Comparison of ENCODE assay signal across 11 mouse cellular contexts in the genomic region with DNA sequence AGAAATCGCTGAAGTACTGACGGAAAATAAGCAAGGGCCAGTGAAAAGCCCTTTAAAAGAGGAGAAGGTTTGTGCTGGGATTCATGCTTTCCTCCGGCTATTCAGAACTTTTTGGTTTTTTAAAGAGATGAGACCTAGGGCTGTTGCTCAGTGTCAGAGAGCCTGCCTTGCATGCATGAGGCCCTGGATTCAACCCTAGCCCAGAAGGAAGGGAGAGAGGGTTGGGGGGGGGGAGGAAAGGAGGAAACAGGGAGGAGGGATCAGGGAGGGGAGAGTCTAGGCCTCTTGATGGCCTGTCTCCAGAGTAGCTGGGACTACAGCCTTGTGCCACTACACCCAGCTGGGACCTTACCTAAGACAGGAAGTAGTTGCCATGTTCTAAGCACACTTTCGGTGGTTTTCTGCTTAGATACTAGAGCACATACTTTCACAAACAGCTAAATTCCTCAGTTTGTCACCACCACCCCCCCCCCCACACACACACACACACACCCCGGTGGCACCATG. TPM values are rescaled to one million over a fixed set of nuclear protein-coding genes. Genes with fewer than 3 reads are reported as not detected.
DNase-seq lines count a peak whose midpoint lies in the region; ATAC-seq and TF ChIP-seq lines count a peak whose summit lies in the region.
"Had no signal": no experiment of that assay in that cellular context is flagged by ENCODE, and none has a peak within 500 bp of the region (broad histone marks: within the 10 kb centered on the region; RNA-seq: fewer than 3 reads in every experiment).

No protein-coding gene starts in this region.

- ATAC-seq in heart, embryonic 16.5 days (replicated peaks; ENCODE audit: extremely low read depth, insufficient read depth, low FRiP score): no peak
- no peak for ATAC-seq in midbrain, embryonic 14.5 days (ENCODE audit: low FRiP score, low TSS enrichment)
- ATAC-seq in forebrain, postnatal 0 days: no peak
- ATAC-seq in stomach, embryonic 15.5 days (ENCODE audit: insufficient read depth, low FRiP score, low read depth): 0 out of 2 replicates have a peak, but pooled peaks have one; percentile 5

- DNase-seq in heart, postnatal 14 days: no peak
- no peak for DNase-seq in midbrain, embryonic 10.5 days (ENCODE audit: low spot score)
- DNase-seq in midbrain, embryonic 14.5 days: no peak
- peak; percentile 4 for DNase-seq in forebrain, postnatal 0 days
- no peak for DNase-seq in right cerebral cortex, adult 18-20 months
- no peak for DNase-seq in Muller cell, postnatal 12 days (ENCODE audit: inconsistent ontology term)
- DNase-seq: cerebellum, postnatal 25 days; retina, postnatal 1 day had no signal

- intact Hi-C loops in heart, postnatal 14 days (cut with DNase I): no loop called here

- no peak overlapping the region for H3K9ac ChIP-seq in heart, embryonic 16.5 days (ENCODE audit: low read length)
- H3K9ac ChIP-seq in midbrain, embryonic 14.5 days (replicated peaks; ENCODE audit: low read length): no peak overlapping the region
- peak overlapping the region; percentile 22; the same call in 1 of the 2 replicates for H3K9ac ChIP-seq in forebrain, postnatal 0 days
- no peak overlapping the region for H3K9ac ChIP-seq in stomach, embryonic 15.5 days

- WGBS in heart, embryonic 16.5 days: 71% methylated on average over 5 of the region's 5 CpGs
- 73% methylated on average over 5 of the region's 5 CpGs for WGBS in midbrain, embryonic 10.5 days
- 82% methylated on average over 5 of the region's 5 CpGs for WGBS in midbrain, embryonic 14.5 days
- 63% methylated on average over 5 of the region's 5 CpGs for WGBS in forebrain, postnatal 0 days
- WGBS in stomach, embryonic 15.5 days: 73% methylated on average over 5 of the region's 5 CpGs

- no peak overlapping the region for H3K4me3 ChIP-seq in heart, embryonic 16.5 days (ENCODE audit: low read length)
- no peak overlapping the region for H3K4me3 ChIP-seq in midbrain, embryonic 10.5 days
- H3K4me3 ChIP-seq in midbrain, embryonic 14.5 days (replicated peaks; ENCODE audit: low read depth, low read length): no peak overlapping the region
- no peak overlapping the region for H3K4me3 ChIP-seq in forebrain, postnatal 0 days (ENCODE audit: low read depth, low read length)
- no peak overlapping the region for H3K4me3 ChIP-seq in stomach, embryonic 15.5 days (replicated peaks)
- H3K4me3 ChIP-seq: myocyte had no signal

- no peaks in the 10 kb centered on the region for H3K36me3 ChIP-seq in heart, embryonic 16.5 days (ENCODE audit: control insufficient read depth, insufficient read depth)
- H3K36me3 ChIP-seq in midbrain, embryonic 10.5 days: no peaks in the 10 kb centered on the region
- no peaks in the 10 kb centered on the region for H3K36me3 ChIP-seq in midbrain, embryonic 14.5 days (ENCODE audit: control insufficient read depth, insufficient read depth, low read length)
- no peaks in the 10 kb centered on the region for H3K36me3 ChIP-seq in forebrain, postnatal 0 days (ENCODE audit: insufficient read depth)
- H3K36me3 ChIP-seq in stomach, embryonic 15.5 days: no peaks in the 10 kb centered on the region

- H3K9me3 ChIP-seq in heart, embryonic 16.5 days (replicated peaks; ENCODE audit: control insufficient read depth, low read length): no peaks in the 10 kb centered on the region
- no peaks in the 10 kb centered on the region for H3K9me3 ChIP-seq in midbrain, embryonic 10.5 days (replicated peaks)
- H3K9me3 ChIP-seq in midbrain, embryonic 14.5 days (ENCODE audit: control insufficient read depth, low read length): no peaks in the 10 kb centered on the region
- no peaks in the 10 kb centered on the region for H3K9me3 ChIP-seq in forebrain, postnatal 0 days (ENCODE audit: low read length)
- no peaks in the 10 kb centered on the region for H3K9me3 ChIP-seq in stomach, embryonic 15.5 days

- no peak overlapping the region for H3K4me2 ChIP-seq in heart, embryonic 16.5 days (ENCODE audit: low read depth, low read length)
- H3K4me2 ChIP-seq in midbrain, embryonic 14.5 days (ENCODE audit: low read length): no peak overlapping the region
- no peak overlapping the region for H3K4me2 ChIP-seq in forebrain, postnatal 0 days (ENCODE audit: low read depth)
- no peak overlapping the region for H3K4me2 ChIP-seq in stomach, embryonic 15.5 days

- H3K4me1 ChIP-seq in heart, embryonic 16.5 days (ENCODE audit: control insufficient read depth, insufficient read depth, low read length): peaks cover 26% of the 10 kb centered on the region
- H3K4me1 ChIP-seq in midbrain, embryonic 10.5 days: peaks cover 13% of the 10 kb centered on the region
- H3K4me1 ChIP-seq in midbrain, embryonic 14.5 days (ENCODE audit: control insufficient read depth, insufficient read depth, low read length): 0 out of 2 replicates have a peak, but pooled peaks cover 2% of the 10 kb centered on the region
- peaks cover 11% of the 10 kb centered on the region; the same call in 1 of the 2 replicates for H3K4me1 ChIP-seq in forebrain, postnatal 0 days (ENCODE audit: insufficient read depth)
- H3K4me1 ChIP-seq in stomach, embryonic 15.5 days: peaks cover 8% of the 10 kb centered on the region; the same call in 1 of the 2 replicates

- TF ChIP-seq CTCF in forebrain, postnatal 0 days (IDR thresholded peaks at IDR 0.05; ENCODE audit: low read depth): no peak

- peak overlapping the region; percentile 44 for H3K27ac ChIP-seq in heart, embryonic 16.5 days (ENCODE audit: low read length)
- peak overlapping the region; percentile 72 for H3K27ac ChIP-seq in midbrain, embryonic 10.5 days (replicated peaks)
- H3K27ac ChIP-seq in midbrain, embryonic 14.5 days (replicated peaks; ENCODE audit: low read depth, low read length): no peak overlapping the region
- peak overlapping the region; percentile 85 for H3K27ac ChIP-seq in forebrain, postnatal 0 days (ENCODE audit: low read depth, low read length)
- peak overlapping the region; percentile 63; the same call in 1 of the 2 replicates for H3K27ac ChIP-seq in stomach, embryonic 15.5 days

- H3K27me3 ChIP-seq in heart, embryonic 16.5 days (ENCODE audit: control insufficient read depth, insufficient read depth, low read length): no peaks in the 10 kb centered on the region
- no peaks in the 10 kb centered on the region for H3K27me3 ChIP-seq in midbrain, embryonic 10.5 days (ENCODE audit: low read depth, poor library complexity, severe bottlenecking)
- H3K27me3 ChIP-seq in midbrain, embryonic 14.5 days (ENCODE audit: control insufficient read depth, insufficient read depth, low read length): no peaks in the 10 kb centered on the region
- no peaks in the 10 kb centered on the region for H3K27me3 ChIP-seq in forebrain, postnatal 0 days (ENCODE audit: insufficient read depth, low read length)
- no peaks in the 10 kb centered on the region for H3K27me3 ChIP-seq in stomach, embryonic 15.5 days (replicated peaks)

RNA-seq across cellular contexts. Expression of gene Zfp644, which starts 14.2 kb away (rescaled TPM):
- 35.8 and 40.2 TPM in 2 replicates for polyA plus RNA-seq in heart, embryonic 16.5 days (2015; fragmentation: Nextera tagmentation; extraction: Ambion mirVana)
- 10 to 100 TPM; 66.0 to 70.4 TPM for total RNA-seq in heart, postnatal 14 days (2021)
- 59.0 and 63.0 TPM in 2 replicates for polyA plus RNA-seq in midbrain, embryonic 10.5 days (2016; fragmentation: Nextera tagmentation; extraction: Ambion mirVana)
- polyA plus RNA-seq in midbrain, embryonic 14.5 days (2014; fragmentation: Nextera tagmentation; extraction: Ambion mirVana): 114 and 116 TPM in 2 replicates
- 114 and 132 TPM in 2 replicates for total RNA-seq in forebrain, postnatal 0 days (2014; rRNA removed)
- polyA plus RNA-seq in forebrain, postnatal 0 days (2015; fragmentation: Nextera tagmentation; extraction: Ambion mirVana): 57.1 and 70.8 TPM in 2 replicates
- 51.9 and 54.2 TPM in 2 replicates for polyA plus RNA-seq in stomach, embryonic 15.5 days (2015; fragmentation: Nextera tagmentation; extraction: Ambion mirVana)
